Mouse (Mus musculus) left cerebral cortex, postnatal 4 days (tissue): Measurements from ENCODE around the gene Lypd6b. TPM values are rescaled to one million over a fixed set of nuclear protein-coding genes. Genes with fewer than 3 reads are reported as not detected.

ENCODE experiments used
- total RNA-seq, 2 experiments: library from RNA; stranded (reverse); gene quantifications; 2 replicates each; pipeline ENCODE4 v1.2.3; 2021

The Lypd6b gene
- total RNA-seq, 2 experiments from 2014 or later, result 19.3 to 21.4 TPM

Other genes starting within 250 kb of the Lypd6b start
- gene Kif5c, start 168.4 kb upstream of the Lypd6b start, total RNA-seq, result 100 to 1,000 TPM; 441 to 484 TPM